Mouse (Mus musculus): ENCODE measurements around the gene Gm37240.

DNA sequence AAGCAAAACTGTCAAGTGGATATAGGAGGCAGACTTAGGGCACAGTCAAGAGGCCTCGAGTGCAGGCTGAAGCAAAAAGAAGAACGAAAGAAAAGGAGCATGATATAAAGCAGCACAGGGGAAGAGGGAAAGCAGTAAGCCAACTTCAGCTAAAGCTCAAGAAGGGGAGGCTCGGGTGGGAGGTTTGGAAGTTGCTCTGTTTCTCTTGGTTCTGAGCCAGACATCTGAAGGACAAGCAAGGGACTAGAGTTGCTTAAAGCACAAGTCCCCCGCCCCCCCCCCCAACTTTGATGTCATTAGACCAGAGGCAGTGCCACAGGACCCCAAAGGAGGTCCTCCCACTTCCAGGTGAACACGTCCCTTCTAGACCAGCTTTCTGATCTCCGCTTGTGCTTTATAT, 433.3 kb downstream of the Gm37240 start:
- TF ChIP-seq CTCF (IDR thresholded peaks at IDR 0.05; ENCODE audit: borderline replicate concordance, extremely low read depth, insufficient read depth, insufficient read length), result no peak
- TF ChIP-seq POLR2A (IDR thresholded peaks at IDR 0.05; ENCODE audit: borderline replicate concordance, extremely low read depth, insufficient read depth, insufficient read length, poor library complexity, severe bottlenecking), result no peak
